Mouse (Mus musculus): ENCODE results near the gene Rbm20.

DNA sequence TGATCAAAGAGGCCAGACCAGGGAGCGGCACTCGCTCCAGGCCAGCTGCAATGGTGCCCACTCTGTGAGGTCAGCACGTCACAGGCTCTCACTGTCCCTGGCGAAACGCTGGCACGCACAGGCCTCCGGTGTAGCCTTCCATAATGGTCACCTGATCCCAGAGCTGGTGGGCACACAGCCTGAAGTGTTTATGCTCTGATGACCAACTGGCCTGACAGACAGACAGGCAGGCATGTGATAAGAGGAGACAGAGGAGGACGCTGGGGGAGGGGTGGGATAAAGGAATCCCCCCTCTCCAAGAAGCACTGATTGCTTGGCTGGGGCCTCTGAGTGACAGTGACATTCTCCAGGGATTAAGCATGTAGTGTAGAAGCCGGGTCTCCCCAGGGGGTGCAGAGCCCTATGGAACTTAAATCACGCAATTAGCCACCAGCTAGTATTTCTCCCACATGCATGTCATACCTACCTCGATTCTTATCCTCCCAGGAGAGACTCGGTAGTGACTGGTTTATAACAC lies 6.4 kb upstream of the Rbm20 start:
- TF ChIP-seq CTCF (conservative IDR thresholded peaks at IDR 0.05 in 1 of 2, IDR thresholded peaks at IDR 0.05 in 1 of 2; ENCODE audit: low read depth in 2 of 2, low read length in 2 of 2) (no peak), ETS1 (conservative IDR thresholded peaks at IDR 0.05; ENCODE audit: low read depth, low read length) (no peak), MYC (IDR thresholded peaks at IDR 0.05; ENCODE audit: low read depth, low read length) (no peak), POLR2AphosphoS2 (IDR thresholded peaks at IDR 0.05; ENCODE audit: low read depth, low read length) (no peak), EP300 (IDR thresholded peaks at IDR 0.05; ENCODE audit: low read length) (no peak), MAZ (IDR thresholded peaks at IDR 0.05; ENCODE audit: low read depth, low read length) (no peak), USF2 (conservative IDR thresholded peaks at IDR 0.05; ENCODE audit: low read depth, low read length) (no peak), USF1 (IDR thresholded peaks at IDR 0.05; ENCODE audit: low read depth, low read length) (no peak), SMC3 (IDR thresholded peaks at IDR 0.05; ENCODE audit: low read depth, low read length) (no peak)

Measured in CH12.LX (cell line).